Mouse (Mus musculus): ENCODE results near the gene Bok.

GRCm38 (mm10) chr1:93693502-93693901 is 8.0 kb downstream of the Bok start:
- TF ChIP-seq CTCF (IDR thresholded peaks at IDR 0.05; ENCODE audit: low read depth) (no peak), EP300 (IDR thresholded peaks at IDR 0.05; ENCODE audit: low read depth) (no peak)

Measured in heart, postnatal 0 days (tissue).